Mouse (Mus musculus): ENCODE results near the gene Clint1. TPM values are rescaled to one million over a fixed set of nuclear protein-coding genes. Genes with fewer than 3 reads are reported as not detected.

The Clint1 gene
- polyA plus RNA-seq, 1 experiment from 2014 or later, result 41.6 TPM

DNA sequence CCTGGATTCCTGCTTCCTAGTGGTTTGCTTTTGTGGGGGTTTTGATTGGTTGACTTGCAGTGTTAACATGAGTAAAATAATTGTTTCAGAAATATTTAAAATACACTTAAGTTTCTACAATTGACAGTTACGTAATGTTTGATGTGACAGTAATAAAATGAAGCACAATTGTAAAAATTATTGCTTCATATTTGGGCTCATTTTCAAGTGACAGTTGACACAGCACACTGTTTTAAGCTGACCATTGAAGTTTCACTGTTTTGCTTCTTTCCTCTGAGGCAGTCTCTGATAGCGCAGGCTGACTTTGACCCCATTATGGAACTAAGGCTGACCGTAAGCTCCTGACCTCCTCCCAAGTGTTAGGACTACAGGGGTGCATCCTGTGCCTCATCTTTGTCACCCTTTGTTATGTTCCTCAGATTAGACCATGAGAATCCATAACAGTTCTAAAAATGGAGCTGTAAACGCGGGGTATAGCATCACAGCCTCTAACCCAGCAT is 41.1 kb downstream of the Clint1 start:
- WGBS, result 80% methylated on average over 5 of the region's 5 CpGs
- no peaks in the 10 kb centered on the region for H3K9me3 ChIP-seq (ENCODE audit: low read length)
- no peaks in the 10 kb centered on the region for H3K4me1 ChIP-seq (ENCODE audit: insufficient read depth, low read depth, low read length)
- H3K9ac ChIP-seq (replicated peaks; ENCODE audit: low read depth), result no peak overlapping the region
- H3K27ac ChIP-seq (ENCODE audit: low read length), result no peak overlapping the region
- TF ChIP-seq EP300 (IDR thresholded peaks at IDR 0.05) (no peak), CTCF (IDR thresholded peaks at IDR 0.05) (no peak)
- H3K4me3 ChIP-seq (ENCODE audit: low read depth, low read length), result no peak overlapping the region
- no peaks in the 10 kb centered on the region for H3K27me3 ChIP-seq (replicated peaks; ENCODE audit: insufficient read depth, low read length)
- DNase-seq (ENCODE audit: low spot score) (no peak), ATAC-seq (no peak)
- peaks cover 44% of the 10 kb centered on the region for H3K36me3 ChIP-seq (ENCODE audit: insufficient read depth, low read length)
- H3K4me2 ChIP-seq (replicated peaks; ENCODE audit: low read depth, low read length), result no peak overlapping the region

DNA sequence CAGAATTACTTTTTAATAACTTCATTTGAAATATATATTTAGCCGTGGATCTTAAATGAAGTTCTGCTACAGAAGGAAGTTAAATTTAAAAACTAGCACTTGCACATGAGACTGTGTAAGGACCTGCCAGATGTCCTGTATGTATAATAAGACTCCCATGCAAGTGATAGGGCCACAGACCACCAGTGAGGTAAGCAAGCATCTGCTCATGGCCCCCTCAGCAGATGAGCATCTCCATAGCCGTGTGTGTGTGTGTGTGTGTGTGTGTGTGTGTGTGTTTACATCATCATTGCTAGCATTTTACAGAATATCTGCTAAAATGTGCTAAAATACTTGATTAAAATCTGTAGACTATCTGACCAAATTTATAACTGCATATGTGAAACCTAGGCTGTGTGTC is 45.5 kb downstream of the Clint1 start:
- ATAC-seq (no peak), DNase-seq (ENCODE audit: low spot score) (no peak)
- Histone ChIP-seq H3K9ac (replicated peaks; ENCODE audit: low read depth) (no peak overlapping the region), H3K4me1 (ENCODE audit: insufficient read depth, low read depth, low read length) (no peaks in the 10 kb centered on the region), H3K4me2 (replicated peaks; ENCODE audit: low read depth, low read length) (no peak overlapping the region), H3K27me3 (replicated peaks; ENCODE audit: insufficient read depth, low read length) (no peaks in the 10 kb centered on the region), H3K36me3 (ENCODE audit: insufficient read depth, low read length) (peaks cover 19% of the 10 kb centered on the region; the same call in 1 of the 2 replicates), H3K4me3 (ENCODE audit: low read depth, low read length) (no peak overlapping the region), H3K27ac (ENCODE audit: low read length) (no peak overlapping the region), H3K9me3 (ENCODE audit: low read length) (no peaks in the 10 kb centered on the region)
- TF ChIP-seq CTCF (IDR thresholded peaks at IDR 0.05), result no peak
- no peak for TF ChIP-seq EP300 (IDR thresholded peaks at IDR 0.05)
- WGBS, result 78% methylated on average over 2 of the region's 2 CpGs

DNA sequence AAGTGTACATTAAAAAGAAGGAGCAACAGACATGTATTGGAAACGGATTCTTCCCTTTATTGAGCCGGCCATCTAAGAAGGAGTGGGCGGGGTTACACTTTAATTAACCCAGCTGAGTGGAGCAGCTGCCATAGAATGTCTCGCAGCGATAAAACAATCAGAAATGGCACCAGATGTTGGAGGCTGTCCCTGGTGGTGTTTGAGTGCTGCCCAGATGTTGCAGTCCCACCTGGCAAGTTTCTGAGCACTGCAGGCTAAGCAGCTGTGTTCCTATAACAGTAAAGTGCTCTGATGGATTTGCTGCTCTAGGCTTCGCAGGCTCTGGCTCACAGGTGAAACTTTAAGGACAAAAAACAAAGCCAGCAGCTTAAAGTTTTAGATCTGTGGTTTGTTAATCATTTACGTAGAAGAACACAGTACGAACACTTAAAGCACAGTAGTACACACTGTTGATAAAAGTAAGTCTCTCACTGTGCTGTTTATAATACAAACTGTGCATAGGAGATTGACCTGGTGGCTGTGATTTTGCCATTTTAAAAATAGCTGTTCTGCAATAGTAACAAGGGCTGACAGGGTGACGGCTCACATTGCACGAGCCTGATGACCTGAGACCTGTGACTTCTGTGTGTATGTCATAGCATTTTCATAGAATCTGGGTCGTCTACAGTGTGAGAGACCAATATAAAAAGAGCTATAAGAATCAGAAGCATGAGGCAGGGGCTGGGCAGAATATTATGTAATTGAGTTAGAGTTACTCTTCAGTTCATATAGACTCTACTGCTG is 48.6 kb downstream of the Clint1 start:
- no peaks in the 10 kb centered on the region for H3K4me1 ChIP-seq (ENCODE audit: insufficient read depth, low read depth, low read length)
- 66% methylated on average over 11 of the region's 11 CpGs for WGBS
- DNase-seq (ENCODE audit: low spot score) (no peak), ATAC-seq (no peak)
- H3K4me3 ChIP-seq (ENCODE audit: low read depth, low read length), result no peak overlapping the region
- H3K27ac ChIP-seq (ENCODE audit: low read length), result no peak overlapping the region
- no peak overlapping the region for H3K9ac ChIP-seq (replicated peaks; ENCODE audit: low read depth)
- no peak overlapping the region for H3K4me2 ChIP-seq (replicated peaks; ENCODE audit: low read depth, low read length)
- TF ChIP-seq EP300 (IDR thresholded peaks at IDR 0.05) (no peak), CTCF (IDR thresholded peaks at IDR 0.05) (no peak)
- no peaks in the 10 kb centered on the region for H3K27me3 ChIP-seq (replicated peaks; ENCODE audit: insufficient read depth, low read length)
- H3K9me3 ChIP-seq (ENCODE audit: low read length), result no peaks in the 10 kb centered on the region
- peaks cover 12% of the 10 kb centered on the region; the same call in 1 of the 2 replicates for H3K36me3 ChIP-seq (ENCODE audit: insufficient read depth, low read length)

DNA sequence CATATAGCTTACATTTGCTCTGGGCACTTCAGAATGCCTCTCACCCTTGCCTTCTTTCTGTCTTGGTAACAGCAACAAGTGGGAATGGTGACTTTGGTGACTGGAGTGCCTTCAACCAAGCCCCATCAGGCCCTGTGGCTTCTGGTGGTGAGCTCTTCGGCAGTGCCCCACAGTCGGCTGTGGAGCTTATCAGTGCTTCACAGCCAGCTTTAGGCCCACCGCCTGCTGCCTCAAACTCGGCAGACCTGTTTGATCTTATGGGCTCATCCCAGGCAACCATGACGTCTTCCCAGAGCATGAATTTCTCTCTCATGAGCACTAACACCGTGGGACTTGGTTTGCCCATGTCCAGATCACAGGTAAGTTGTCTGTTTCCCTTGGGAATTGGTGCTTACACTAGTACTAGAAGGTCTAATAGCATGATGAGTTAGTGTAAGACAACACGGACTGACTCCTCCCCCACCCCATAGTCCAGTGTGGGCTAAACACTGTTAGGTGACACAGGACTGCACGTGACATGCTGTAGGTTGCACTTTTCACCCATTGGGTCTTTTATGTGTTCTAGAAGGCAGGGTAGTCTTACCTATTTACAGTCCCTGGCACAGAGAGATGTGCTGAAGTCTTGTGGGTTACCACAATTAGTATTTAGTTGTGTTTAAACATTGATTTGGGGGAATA is 54.4 kb downstream of the Clint1 start:
- 83% methylated on average over 8 of the region's 8 CpGs for WGBS

DNA sequence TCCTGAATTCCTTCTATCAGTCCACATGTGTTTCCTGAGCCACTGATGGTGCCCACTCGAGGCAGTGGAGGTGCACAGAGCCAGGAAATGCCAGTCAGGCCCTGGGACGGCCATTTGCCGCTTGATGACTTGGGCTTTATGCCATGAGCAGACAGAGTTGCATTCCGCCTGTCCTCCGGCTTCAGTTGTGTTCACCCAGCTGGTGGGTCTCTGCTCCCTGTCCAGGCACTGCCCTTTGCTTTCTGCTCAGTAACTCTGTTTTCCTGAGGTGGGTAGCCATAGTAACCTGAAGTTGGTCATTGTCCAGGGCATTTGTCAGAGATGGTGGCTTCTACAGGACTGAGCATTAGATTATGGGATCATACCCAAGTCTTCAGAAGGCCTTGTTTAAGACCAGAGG is 55.5 kb downstream of the Clint1 start:
- 73% methylated on average over 5 of the region's 5 CpGs for WGBS
- H3K4me2 ChIP-seq (replicated peaks; ENCODE audit: low read depth, low read length), result no peak overlapping the region
- H3K9ac ChIP-seq (replicated peaks; ENCODE audit: low read depth), result no peak overlapping the region
- H3K4me3 ChIP-seq (ENCODE audit: low read depth, low read length), result no peak overlapping the region
- H3K36me3 ChIP-seq (ENCODE audit: insufficient read depth, low read length), result peaks cover 37% of the 10 kb centered on the region; the same call in 1 of the 2 replicates
- DNase-seq (ENCODE audit: low spot score) (no peak), ATAC-seq (no peak)
- no peak for TF ChIP-seq CTCF (IDR thresholded peaks at IDR 0.05)
- no peak for TF ChIP-seq EP300 (IDR thresholded peaks at IDR 0.05)
- H3K27me3 ChIP-seq (replicated peaks; ENCODE audit: insufficient read depth, low read length), result no peaks in the 10 kb centered on the region
- no peaks in the 10 kb centered on the region for H3K4me1 ChIP-seq (ENCODE audit: insufficient read depth, low read depth, low read length)
- H3K27ac ChIP-seq (ENCODE audit: low read length), result no peak overlapping the region
- no peaks in the 10 kb centered on the region for H3K9me3 ChIP-seq (ENCODE audit: low read length)

More for the DNA sequence above, 54.4 kb downstream of the Clint1 start:
- no peaks in the 10 kb centered on the region for H3K4me1 ChIP-seq (ENCODE audit: insufficient read depth, low read depth, low read length)
- H3K4me2 ChIP-seq (replicated peaks; ENCODE audit: low read depth, low read length), result no peak overlapping the region
- H3K9ac ChIP-seq (replicated peaks; ENCODE audit: low read depth), result no peak overlapping the region
- no peak overlapping the region for H3K27ac ChIP-seq (ENCODE audit: low read length)
- DNase-seq (ENCODE audit: low spot score) (no peak), ATAC-seq (no peak)
- no peaks in the 10 kb centered on the region for H3K27me3 ChIP-seq (replicated peaks; ENCODE audit: insufficient read depth, low read length)
- H3K9me3 ChIP-seq (ENCODE audit: low read length), result no peaks in the 10 kb centered on the region
- TF ChIP-seq CTCF (IDR thresholded peaks at IDR 0.05) (no peak), EP300 (IDR thresholded peaks at IDR 0.05) (no peak)
- H3K36me3 ChIP-seq (ENCODE audit: insufficient read depth, low read length), result peaks cover 37% of the 10 kb centered on the region; the same call in 1 of the 2 replicates
- no peak overlapping the region for H3K4me3 ChIP-seq (ENCODE audit: low read depth, low read length)

DNA sequence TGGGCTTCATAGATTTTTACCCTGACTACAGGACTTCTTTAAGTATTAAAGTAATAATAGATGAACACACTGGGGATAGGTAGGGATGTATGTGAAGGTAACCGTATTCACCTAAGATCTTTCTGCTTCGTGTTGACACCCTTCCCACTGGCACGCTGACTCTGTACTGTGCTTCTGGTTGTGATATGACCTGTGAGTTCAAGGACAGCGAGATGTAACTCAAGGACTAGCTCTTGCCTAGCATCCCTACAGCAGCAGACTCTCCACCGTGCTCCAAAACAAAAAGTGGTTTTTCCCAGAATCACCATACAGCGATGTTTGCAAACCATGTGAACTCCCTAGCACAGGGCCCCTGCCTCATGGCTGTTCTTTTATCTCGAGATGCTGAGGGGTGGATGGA is 56.2 kb downstream of the Clint1 start:
- Histone ChIP-seq H3K27ac (ENCODE audit: low read length) (no peak overlapping the region), H3K9me3 (ENCODE audit: low read length) (no peaks in the 10 kb centered on the region), H3K27me3 (replicated peaks; ENCODE audit: insufficient read depth, low read length) (no peaks in the 10 kb centered on the region), H3K9ac (replicated peaks; ENCODE audit: low read depth) (no peak overlapping the region), H3K36me3 (ENCODE audit: insufficient read depth, low read length) (peaks cover 36% of the 10 kb centered on the region; the same call in 1 of the 2 replicates), H3K4me3 (ENCODE audit: low read depth, low read length) (no peak overlapping the region), H3K4me1 (ENCODE audit: insufficient read depth, low read depth, low read length) (no peaks in the 10 kb centered on the region), H3K4me2 (replicated peaks; ENCODE audit: low read depth, low read length) (no peak overlapping the region)
- 90% methylated on average over 7 of the region's 7 CpGs for WGBS
- DNase-seq (ENCODE audit: low spot score) (no peak), ATAC-seq (no peak)
- TF ChIP-seq CTCF (IDR thresholded peaks at IDR 0.05) (no peak), EP300 (IDR thresholded peaks at IDR 0.05) (no peak)
